Mouse (Mus musculus) midbrain, embryonic 13.5 days (tissue): Measurements from ENCODE around the gene Vkorc1l1. TPM values are rescaled to one million over a fixed set of nuclear protein-coding genes. Genes with fewer than 3 reads are reported as not detected.

Source experiments
- ATAC-seq: fragments of 200-750 bp; cut with Nextera tagmentation; 2 replicates; pipeline ENCODE4 v1.8.0; 2017; ENCODE audit warnings: mild to moderate bottlenecking, moderate TSS enrichment, moderate library complexity
- H3K27ac ChIP-seq: fragments of 300-500 bp; sonication (generic); 2 replicates; pipeline ENCODE4 v1.5.1; 2015; ENCODE audit warnings: inconsistent platforms, mild to moderate bottlenecking, moderate library complexity
- H3K27me3 ChIP-seq: fragments of 300-500 bp; sonication (generic); 2 replicates; pipeline ENCODE4 v1.6.1; 2015; ENCODE audit warnings: mild to moderate bottlenecking, inconsistent platforms
- H3K36me3 ChIP-seq: fragments of 300-500 bp; sonication (generic); 2 replicates; pipeline ENCODE4 v1.6.1; 2015; ENCODE audit warnings: mild to moderate bottlenecking, inconsistent platforms
- H3K4me1 ChIP-seq: fragments of 300-500 bp; sonication (generic); replicated peaks from 2 replicates; pipeline ENCODE4 v1.6.1; 2015; ENCODE audit warnings: inconsistent platforms
- H3K4me2 ChIP-seq: fragments of 300-500 bp; sonication (generic); replicated peaks from 2 replicates; pipeline ENCODE4 v1.6.1; 2015; ENCODE audit warnings: moderate library complexity, mild to moderate bottlenecking, inconsistent platforms
- H3K4me3 ChIP-seq: fragments of 300-500 bp; sonication (generic); replicated peaks from 2 replicates; pipeline ENCODE4 v1.5.1; 2015; ENCODE audit warnings: mild to moderate bottlenecking, inconsistent platforms
- H3K9ac ChIP-seq: fragments of 300-500 bp; sonication (generic); replicated peaks from 2 replicates; pipeline ENCODE4 v1.6.1; 2015; ENCODE audit warnings: mild to moderate bottlenecking, inconsistent platforms
- H3K9me3 ChIP-seq: fragments of 300-500 bp; sonication (generic); 2 replicates; pipeline ENCODE4 v1.6.1; 2016; ENCODE audit warnings: mild to moderate bottlenecking, inconsistent platforms
- WGBS: fragments of 180-500 bp; shearing (Covaris S2); methylation state at CpG from one replicate; pipeline ENCODE4 v1.1.7; 2015; 5-methylcytosine and 5-hydroxymethylcytosine counted together
- polyA plus RNA-seq: library from polyadenylated mRNA; unstranded; fragments of >200 nt; fragmentation: Nextera tagmentation; extraction: Ambion mirVana; gene quantifications from 2 replicates; pipeline ENCODE4 v1.2.1, GENCODE M21; 2015

Vkorc1l1 gene
- polyA plus RNA-seq, 1 experiment from 2014 or later: 31.1 TPM

GRCm38 (mm10) chr5:129952143-129952542 is 10.4 kb downstream of the Vkorc1l1 start:
- 98% methylated on average over 4 of the region's 4 CpGs for WGBS
- ATAC-seq: no peak

GRCm38 (mm10) chr5:129954473-129955254 is 12.9 kb downstream of the Vkorc1l1 start:
- no peak overlapping the region for H3K4me2 ChIP-seq
- no peak overlapping the region for H3K9ac ChIP-seq
- no peaks in the 10 kb centered on the region for H3K36me3 ChIP-seq
- no peak overlapping the region for H3K27ac ChIP-seq
- no peaks in the 10 kb centered on the region for H3K9me3 ChIP-seq
- H3K4me3 ChIP-seq: no peak overlapping the region
- no peaks in the 10 kb centered on the region for H3K27me3 ChIP-seq
- 93% methylated on average over 5 of the region's 5 CpGs for WGBS
- ATAC-seq: no peak
- H3K4me1 ChIP-seq: 0 out of 2 replicates have a peak, but pooled peaks cover 2% of the 10 kb centered on the region

More at GRCm38 (mm10) chr5:129952143-129952542, 10.4 kb downstream of the Vkorc1l1 start:
- Histone ChIP-seq H3K9me3 (no peaks in the 10 kb centered on the region), H3K4me3 (no peak overlapping the region), H3K36me3 (peaks cover 1% of the 10 kb centered on the region; the same call in 1 of the 2 replicates), H3K9ac (no peak overlapping the region), H3K27me3 (no peaks in the 10 kb centered on the region), H3K4me2 (no peak overlapping the region), H3K27ac (no peak overlapping the region), H3K4me1 (0 out of 2 replicates have a peak, but pooled peaks cover 2% of the 10 kb centered on the region)

GRCm38 (mm10) chr5:129955792-129956191 is 14.0 kb downstream of the Vkorc1l1 start:
- Histone ChIP-seq H3K4me2 (no peak overlapping the region), H3K36me3 (no peaks in the 10 kb centered on the region), H3K9ac (no peak overlapping the region), H3K9me3 (no peaks in the 10 kb centered on the region), H3K27ac (no peak overlapping the region), H3K4me3 (no peak overlapping the region), H3K27me3 (no peaks in the 10 kb centered on the region), H3K4me1 (0 out of 2 replicates have a peak, but pooled peaks cover 2% of the 10 kb centered on the region)
- ATAC-seq: no peak
- 88% methylated on average over 6 of the region's 6 CpGs for WGBS

- Histone ChIP-seq H3K9ac (no peak overlapping the region), H3K9me3 (no peaks in the 10 kb centered on the region), H3K4me1 (0 out of 2 replicates have a peak, but pooled peaks cover 2% of the 10 kb centered on the region), H3K36me3 (no peaks in the 10 kb centered on the region), H3K27ac (no peak overlapping the region), H3K27me3 (no peaks in the 10 kb centered on the region), H3K4me3 (no peak overlapping the region), H3K4me2 (no peak overlapping the region)
- ATAC-seq: no peak
- 68% methylated on average over 4 of the region's 4 CpGs for WGBS
Measured at GRCm38 (mm10) chr5:129963224-129963623, 21.5 kb downstream of the Vkorc1l1 start.

GRCm38 (mm10) chr5:129966448-129966847 is 24.7 kb downstream of the Vkorc1l1 start:
- peaks cover under 1% of the 10 kb centered on the region; the same call in 1 of the 2 replicates for H3K36me3 ChIP-seq
- no peak overlapping the region for H3K27ac ChIP-seq
- H3K9ac ChIP-seq: no peak overlapping the region
- ATAC-seq: no peak
- H3K4me2 ChIP-seq: no peak overlapping the region
- WGBS: 88% methylated on average over 3 of the region's 3 CpGs
- no peak overlapping the region for H3K4me3 ChIP-seq
- 0 out of 2 replicates have a peak, but pooled peaks cover 2% of the 10 kb centered on the region for H3K4me1 ChIP-seq
- no peaks in the 10 kb centered on the region for H3K9me3 ChIP-seq
- no peaks in the 10 kb centered on the region for H3K27me3 ChIP-seq

- Histone ChIP-seq H3K4me1 (0 out of 2 replicates have a peak, but pooled peaks cover 2% of the 10 kb centered on the region), H3K4me3 (no peak overlapping the region)
- 85% methylated on average over 7 of the region's 7 CpGs for WGBS
Measured at GRCm38 (mm10) chr5:129968417-129968816, 26.6 kb downstream of the Vkorc1l1 start.

GRCm38 (mm10) chr5:129971491-129971890 is 29.7 kb downstream of the Vkorc1l1 start:
- Histone ChIP-seq H3K27ac (no peak overlapping the region), H3K9me3 (no peaks in the 10 kb centered on the region), H3K4me2 (no peak overlapping the region), H3K36me3 (peaks cover 9% of the 10 kb centered on the region; the same call in 1 of the 2 replicates), H3K4me3 (no peak overlapping the region), H3K27me3 (no peaks in the 10 kb centered on the region), H3K4me1 (0 out of 2 replicates have a peak, but pooled peaks cover under 1% of the 10 kb centered on the region), H3K9ac (no peak overlapping the region)
- WGBS: 96% methylated on average over 4 of the region's 4 CpGs
- ATAC-seq: no peak

More at GRCm38 (mm10) chr5:129968417-129968816, 26.6 kb downstream of the Vkorc1l1 start:
- Histone ChIP-seq H3K9ac (no peak overlapping the region), H3K27ac (no peak overlapping the region), H3K36me3 (peaks cover 5% of the 10 kb centered on the region; the same call in 1 of the 2 replicates), H3K27me3 (no peaks in the 10 kb centered on the region), H3K9me3 (no peaks in the 10 kb centered on the region), H3K4me2 (no peak overlapping the region)
- no peak for ATAC-seq

GRCm38 (mm10) chr5:129974354-129974753 is 32.6 kb downstream of the Vkorc1l1 start:
- no peaks in the 10 kb centered on the region for H3K4me1 ChIP-seq
- no peaks in the 10 kb centered on the region for H3K9me3 ChIP-seq
- ATAC-seq: no peak
- WGBS: 94% methylated on average over 4 of the region's 4 CpGs
- no peak overlapping the region for H3K4me2 ChIP-seq
- H3K27me3 ChIP-seq: no peaks in the 10 kb centered on the region
- H3K27ac ChIP-seq: no peak overlapping the region
- no peak overlapping the region for H3K4me3 ChIP-seq
- H3K9ac ChIP-seq: no peak overlapping the region
- H3K36me3 ChIP-seq: peaks cover 9% of the 10 kb centered on the region; the same call in 1 of the 2 replicates

GRCm38 (mm10) chr5:129974866-129975311 is 33.1 kb downstream of the Vkorc1l1 start:
- Histone ChIP-seq H3K9me3 (no peaks in the 10 kb centered on the region), H3K4me2 (no peak overlapping the region), H3K4me1 (no peaks in the 10 kb centered on the region), H3K36me3 (peaks cover 9% of the 10 kb centered on the region; the same call in 1 of the 2 replicates), H3K27me3 (no peaks in the 10 kb centered on the region), H3K4me3 (no peak overlapping the region), H3K27ac (no peak overlapping the region), H3K9ac (no peak overlapping the region)
- no peak for ATAC-seq
- WGBS: 90% methylated on average over 4 of the region's 4 CpGs

- no peak for ATAC-seq
- no peak overlapping the region for H3K27ac ChIP-seq
- no peak overlapping the region for H3K4me2 ChIP-seq
- H3K4me1 ChIP-seq: no peaks in the 10 kb centered on the region
- H3K36me3 ChIP-seq: 0 out of 2 replicates have a peak, but pooled peaks cover 4% of the 10 kb centered on the region
- no peak overlapping the region for H3K4me3 ChIP-seq
- WGBS: 81% methylated on average over 4 of the region's 4 CpGs
- no peak overlapping the region for H3K9ac ChIP-seq
- no peaks in the 10 kb centered on the region for H3K27me3 ChIP-seq
- H3K9me3 ChIP-seq: no peaks in the 10 kb centered on the region
Measured at GRCm38 (mm10) chr5:129977768-129978167, 36.0 kb downstream of the Vkorc1l1 start.

GRCm38 (mm10) chr5:129978608-129979007 is 36.8 kb downstream of the Vkorc1l1 start:
- WGBS: 91% methylated on average over 5 of the region's 5 CpGs
- H3K4me2 ChIP-seq: no peak overlapping the region
- 0 out of 2 replicates have a peak, but pooled peaks cover 11% of the 10 kb centered on the region for H3K36me3 ChIP-seq
- no peak overlapping the region for H3K9ac ChIP-seq
- H3K9me3 ChIP-seq: no peaks in the 10 kb centered on the region
- ATAC-seq: no peak
- no peaks in the 10 kb centered on the region for H3K27me3 ChIP-seq
- no peak overlapping the region for H3K27ac ChIP-seq
- H3K4me1 ChIP-seq: no peaks in the 10 kb centered on the region
- H3K4me3 ChIP-seq: no peak overlapping the region

GRCm38 (mm10) chr5:129980216-129980615 is 38.4 kb downstream of the Vkorc1l1 start:
- no peak overlapping the region for H3K27ac ChIP-seq
- H3K9me3 ChIP-seq: no peaks in the 10 kb centered on the region
- H3K4me1 ChIP-seq: no peaks in the 10 kb centered on the region
- no peaks in the 10 kb centered on the region for H3K27me3 ChIP-seq
- no peak overlapping the region for H3K4me3 ChIP-seq
- WGBS: 74% methylated on average over 3 of the region's 3 CpGs
- ATAC-seq: no peak
- no peak overlapping the region for H3K4me2 ChIP-seq
- H3K9ac ChIP-seq: no peak overlapping the region
- H3K36me3 ChIP-seq: peaks cover 17% of the 10 kb centered on the region; the same call in 1 of the 2 replicates
